Comparison of ENCODE assay signal across 7 mouse cellular contexts in genomic region chr8:94917851-94918495, GRCm38 (mm10). TPM values are rescaled to one million over a fixed set of nuclear protein-coding genes. Genes with fewer than 3 reads are reported as not detected.
A peak's percentile ranks its signal among the peaks of the same experiment; 100 is the strongest.
DNase-seq lines count a peak whose midpoint lies in the region; ATAC-seq and TF ChIP-seq lines count a peak whose summit lies in the region.

Gene Ccdc102a (minus strand): TSS chr8:94918098.

- peak within 1 kb of the TSS; percentile 75 for H3K4me2 ChIP-seq in kidney, embryonic 14.5 days (replicated peaks; ENCODE audit: low read depth, low read length)
- H3K4me2 ChIP-seq in stomach, postnatal 0 days (replicated peaks; ENCODE audit: low read depth) = peak within 1 kb of the TSS; percentile 86

- peak within 1 kb of the TSS; percentile 75; the same call in 1 of the 2 replicates for H3K27ac ChIP-seq in kidney, embryonic 14.5 days (ENCODE audit: low read depth, low read length)
- peak within 1 kb of the TSS; percentile 80 for H3K27ac ChIP-seq in stomach, postnatal 0 days (replicated peaks)

- DNase-seq in Muller cell, postnatal 12 days (ENCODE audit: inconsistent ontology term) = peak; percentile 73
- DNase-seq in adrenal gland, postnatal 4 days (ENCODE audit: low spot score in 2 of 2) = peak in 1 of 2 experiments; percentile 46
- DNase-seq in gonadal fat pad, adult 2 months (ENCODE audit: low read depth) = no peak
- DNase-seq in lung, postnatal 10 days = peak; percentile 73
- DNase-seq in stomach, postnatal 0 days (ENCODE audit: low spot score) = peak; percentile 62
- DNase-seq in left cerebral cortex, adult 18-20 months (ENCODE audit: low spot score in 2 of 2) = no peak

- no peak for TF ChIP-seq EP300 in stomach, postnatal 0 days (optimal IDR thresholded peaks at IDR 0.05)

- peak; percentile 65 for ATAC-seq in kidney, embryonic 14.5 days (ENCODE audit: low FRiP score, low TSS enrichment)
- ATAC-seq in stomach, postnatal 0 days (ENCODE audit: low FRiP score, low TSS enrichment) = peak; percentile 61; the same call in 1 of the 2 replicates

- H3K9ac ChIP-seq in kidney, embryonic 14.5 days (ENCODE audit: low read depth, low read length) = peak within 1 kb of the TSS; percentile 81
- peak within 1 kb of the TSS; percentile 83 for H3K9ac ChIP-seq in stomach, postnatal 0 days (ENCODE audit: low read length)

- H3K9me3 ChIP-seq in kidney, embryonic 14.5 days (ENCODE audit: control insufficient read depth, low read length) = no peaks in the 10 kb centered on the region
- no peaks in the 10 kb centered on the region for H3K9me3 ChIP-seq in stomach, postnatal 0 days (ENCODE audit: control insufficient read depth, low read length)

- 3% methylated on average over 42 of the region's 51 CpGs for WGBS in kidney, embryonic 14.5 days
- 2% methylated on average over 37 of the region's 51 CpGs for WGBS in stomach, postnatal 0 days

- no peaks in the 10 kb centered on the region; the same call in 1 of the 2 replicates for H3K36me3 ChIP-seq in kidney, embryonic 14.5 days (ENCODE audit: control insufficient read depth, insufficient read depth, low read length)
- no peaks in the 10 kb centered on the region for H3K36me3 ChIP-seq in stomach, postnatal 0 days (ENCODE audit: control insufficient read depth, insufficient read depth, low read length)

- TF ChIP-seq CTCF in stomach, postnatal 0 days (IDR thresholded peaks at IDR 0.05; ENCODE audit: low read depth) = no peak

- peak within 1 kb of the TSS; percentile 73 for H3K4me3 ChIP-seq in kidney, embryonic 14.5 days (ENCODE audit: low read length)
- peak within 1 kb of the TSS; percentile 81 for H3K4me3 ChIP-seq in stomach, postnatal 0 days (ENCODE audit: low read depth, low read length)

- peaks cover 34% of the 10 kb centered on the region for H3K4me1 ChIP-seq in kidney, embryonic 14.5 days (ENCODE audit: control insufficient read depth, insufficient read depth, low read length)
- H3K4me1 ChIP-seq in stomach, postnatal 0 days (replicated peaks; ENCODE audit: control insufficient read depth, insufficient read depth) = peaks cover 4% of the 10 kb centered on the region

- H3K27me3 ChIP-seq in kidney, embryonic 14.5 days (ENCODE audit: control insufficient read depth, insufficient read depth, low read length) = peaks cover 10% of the 10 kb centered on the region
- no peaks in the 10 kb centered on the region for H3K27me3 ChIP-seq in stomach, postnatal 0 days (ENCODE audit: control insufficient read depth, insufficient read depth, low read length)

RNA-seq across cellular contexts. Expression of gene Ccdc102a, which starts in this region (rescaled TPM):
- total RNA-seq in adrenal gland, postnatal 4 days (2021) = 10 to 100 TPM; 13.3 to 14.0 TPM
- polyA plus RNA-seq in gonadal fat pad, adult 2 months (2012; rRNA removed) = 11.0 and 12.1 TPM in 2 replicates
- polyA plus RNA-seq in kidney, embryonic 14.5 days (2014; fragmentation: Nextera tagmentation; extraction: Ambion mirVana) = 24.2 and 29.4 TPM in 2 replicates
- 12.0 and 12.7 TPM in 2 replicates for polyA plus RNA-seq in stomach, postnatal 0 days (2015; fragmentation: Nextera tagmentation; extraction: Ambion mirVana)
- total RNA-seq in left cerebral cortex, adult 18-20 months (2021) = 1 to 10 TPM; 1.5 to 1.9 TPM

Comparison
In these comparisons a context has a peak if more than half of its experiments do, and no peak if none do; other contexts are left out.
1. RNA of gene Ccdc102a (total RNA-seq): 13.3 to 14.0 TPM in adrenal gland, postnatal 4 days; 1.5 to 1.9 TPM in left cerebral cortex, adult 18-20 months; every median in the first group is over 4 times any median in the second.
2. DNase-seq: peak in Muller cell, postnatal 12 days (single experiment), lung, postnatal 10 days (single experiment) and stomach, postnatal 0 days (single experiment); none in gonadal fat pad, adult 2 months (single experiment) and left cerebral cortex, adult 18-20 months (0 of 2).